Mouse (Mus musculus) R1 (cell line): ENCODE results near the gene Tex44.

Experiments
- DNase-seq: peaks from one replicate; pipeline ENCODE4 v3.0.0-alpha.2; 2018; ENCODE audit warnings: low read depth, low spot score

The Tex44 gene

GRCm38 (mm10) chr1:86443386-86444172 is 17.4 kb downstream of the Tex44 start:
- DNase-seq = no peak

- no peak for DNase-seq
Measured at GRCm38 (mm10) chr1:86447596-86448171, 21.6 kb downstream of the Tex44 start.

- no peak for DNase-seq
Measured at GRCm38 (mm10) chr1:86448272-86448671, 22.1 kb downstream of the Tex44 start.

- peak; percentile 74 for DNase-seq
Measured at GRCm38 (mm10) chr1:86449966-86450365, 23.8 kb downstream of the Tex44 start.

GRCm38 (mm10) chr1:86452713-86453112 is 26.6 kb downstream of the Tex44 start:
- peak; percentile 58 for DNase-seq

- peak; percentile 49 for DNase-seq
Measured at GRCm38 (mm10) chr1:86456892-86457581, 30.9 kb downstream of the Tex44 start.

GRCm38 (mm10) chr1:86459371-86459770 is 33.2 kb downstream of the Tex44 start:
- DNase-seq = no peak

- DNase-seq = peak; percentile 77
Measured at GRCm38 (mm10) chr1:86464223-86464874, 38.2 kb downstream of the Tex44 start.

- DNase-seq = no peak
Measured at GRCm38 (mm10) chr1:86464875-86465224, 38.7 kb downstream of the Tex44 start.

- peak; percentile 99 for DNase-seq
Measured at GRCm38 (mm10) chr1:86467416-86467815, 41.3 kb downstream of the Tex44 start.

GRCm38 (mm10) chr1:86469876-86470275 is 43.7 kb downstream of the Tex44 start:
- no peak for DNase-seq

- peak; percentile 93 for DNase-seq
Measured at GRCm38 (mm10) chr1:86470519-86471181, 44.5 kb downstream of the Tex44 start.

- DNase-seq = peak; percentile 91
Measured at GRCm38 (mm10) chr1:86471504-86471961, 45.4 kb downstream of the Tex44 start.

GRCm38 (mm10) chr1:86472197-86472952 is 46.2 kb downstream of the Tex44 start:
- peak; percentile 92 for DNase-seq

- DNase-seq = peak; percentile 81
Measured at GRCm38 (mm10) chr1:86473109-86473760, 47.1 kb downstream of the Tex44 start.
